Mouse (Mus musculus) lung, postnatal 0 days (tissue): Measurements from ENCODE around the gene Pdzrn4. TPM values are rescaled to one million over a fixed set of nuclear protein-coding genes. Genes with fewer than 3 reads are reported as not detected.

ENCODE experiments used
- ATAC-seq: fragments of 200-750 bp; cut with Nextera tagmentation; 2 replicates; pipeline ENCODE4 v1.8.0; 2017; ENCODE audit warnings: moderate library complexity
- DNase-seq: peaks from one replicate; pipeline ENCODE4 v3.0.0-alpha.2; 2016; ENCODE audit warnings: low spot score
- H3K27ac ChIP-seq: fragments of 300-500 bp; sonication (generic); 2 replicates; pipeline ENCODE4 v1.5.1; 2014; ENCODE audit warnings: antibody characterized with exemption, mild to moderate bottlenecking, low read length, mixed read lengths
- H3K27me3 ChIP-seq: fragments of 300-500 bp; sonication (generic); replicated peaks from 2 replicates; pipeline ENCODE4 v1.6.1; 2014; ENCODE audit warnings: low read length, mixed read lengths; ENCODE audit not compliant: insufficient read depth
- H3K36me3 ChIP-seq: fragments of 300-500 bp; sonication (generic); 2 replicates; pipeline ENCODE4 v1.6.1; 2014; ENCODE audit warnings: low read length, mixed read lengths; ENCODE audit not compliant: insufficient read depth
- H3K4me1 ChIP-seq: fragments of 300-500 bp; sonication (generic); 2 replicates; pipeline ENCODE4 v1.6.1; 2014; ENCODE audit warnings: antibody characterized with exemption, low read depth, low read length, mixed read lengths; ENCODE audit not compliant: insufficient read depth
- H3K4me2 ChIP-seq: fragments of 300-500 bp; sonication (generic); replicated peaks from 2 replicates; pipeline ENCODE4 v1.6.1; 2014; ENCODE audit warnings: low read depth, mild to moderate bottlenecking, low read length, moderate library complexity, mixed read lengths
- H3K4me3 ChIP-seq: fragments of 300-500 bp; sonication (generic); 2 replicates; pipeline ENCODE4 v1.5.1; 2014; ENCODE audit warnings: low read depth, low read length
- H3K9ac ChIP-seq: fragments of 300-500 bp; sonication (generic); replicated peaks from 2 replicates; pipeline ENCODE4 v1.6.1; 2014; ENCODE audit warnings: low read depth, mild to moderate bottlenecking
- H3K9me3 ChIP-seq: fragments of 300-500 bp; sonication (generic); 2 replicates; pipeline ENCODE4 v1.6.1; 2016; ENCODE audit warnings: low read length, mixed read lengths
- CTCF ChIP-seq: IDR thresholded peaks from 2 replicates; pipeline ENCODE4 v1.5.1; 2016; ENCODE audit warnings: antibody characterized with exemption, mild to moderate bottlenecking
- EP300 ChIP-seq: IDR thresholded peaks from 2 replicates; pipeline ENCODE4 v1.6.1; 2016; ENCODE audit warnings: antibody characterized with exemption, mild to moderate bottlenecking, control low read depth
- WGBS: fragments of 180-500 bp; shearing (Covaris S2); extraction: QIAGEN DNeasy Blood & Tissue Kit; methylation state at CpG from one replicate; pipeline ENCODE4 v1.1.7; 2014; 5-methylcytosine and 5-hydroxymethylcytosine counted together
- polyA plus RNA-seq: library from polyadenylated mRNA; unstranded; fragments of >200 nt; fragmentation: Nextera tagmentation; extraction: Ambion mirVana; gene quantifications from 2 replicates; pipeline ENCODE4 v1.2.1, GENCODE M21; 2015

Pdzrn4 gene
- polyA plus RNA-seq, 1 experiment from 2014 or later: 0.60 TPM

DNA sequence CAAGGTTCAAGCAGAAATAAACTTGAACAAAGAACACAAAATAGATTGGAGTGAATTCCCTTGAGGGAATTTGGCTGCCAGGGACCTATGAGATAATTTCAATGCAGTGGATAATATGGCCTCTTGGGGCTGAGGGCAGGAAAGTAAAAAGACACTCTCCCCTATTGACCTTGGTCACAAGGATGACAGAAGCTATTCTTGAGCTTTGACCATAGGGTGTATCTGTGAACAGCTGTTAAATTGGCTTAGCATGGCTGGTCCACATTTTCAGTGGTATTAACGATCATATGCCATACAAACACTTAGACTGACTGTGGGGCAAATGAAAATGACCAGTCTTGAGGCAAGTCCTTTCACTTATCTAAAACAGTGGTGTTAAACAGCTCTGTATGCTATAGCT lies 215.7 kb downstream of the Pdzrn4 start:
- H3K4me1 ChIP-seq: no peaks in the 10 kb centered on the region
- no peak overlapping the region for H3K9ac ChIP-seq
- H3K27me3 ChIP-seq: no peaks in the 10 kb centered on the region
- H3K36me3 ChIP-seq: no peaks in the 10 kb centered on the region
- 77% methylated on average over 1 of the region's 1 CpGs for WGBS
- H3K27ac ChIP-seq: no peak overlapping the region
- DNase-seq (no peak), ATAC-seq (no peak)
- H3K9me3 ChIP-seq: no peaks in the 10 kb centered on the region
- no peak overlapping the region for H3K4me2 ChIP-seq
- TF ChIP-seq CTCF: no peak
- TF ChIP-seq EP300: no peak
- H3K4me3 ChIP-seq: no peak overlapping the region

- Histone ChIP-seq H3K4me2 (no peak overlapping the region), H3K36me3 (no peaks in the 10 kb centered on the region), H3K4me3 (no peak overlapping the region), H3K27me3 (no peaks in the 10 kb centered on the region), H3K27ac (no peak overlapping the region), H3K9me3 (no peaks in the 10 kb centered on the region), H3K4me1 (no peaks in the 10 kb centered on the region), H3K9ac (no peak overlapping the region)
- DNase-seq (no peak), ATAC-seq (no peak)
- 90% methylated on average over 3 of the region's 3 CpGs for WGBS
- TF ChIP-seq CTCF (no peak), EP300 (no peak)
These were observed 216.5 kb downstream of the Pdzrn4 start for GRCm38 (mm10) chr15:92613228-92613627.

GRCm38 (mm10) chr15:92621731-92622234 lies 225.1 kb downstream of the Pdzrn4 start:
- H3K27ac ChIP-seq: no peak overlapping the region
- no peak for ATAC-seq

GRCm38 (mm10) chr15:92622323-92622722 lies 225.6 kb downstream of the Pdzrn4 start:
- no peaks in the 10 kb centered on the region for H3K4me1 ChIP-seq
- H3K36me3 ChIP-seq: no peaks in the 10 kb centered on the region
- H3K4me2 ChIP-seq: no peak overlapping the region
- DNase-seq: no peak
- no peaks in the 10 kb centered on the region for H3K27me3 ChIP-seq
- H3K27ac ChIP-seq: no peak overlapping the region
- no peak overlapping the region for H3K9ac ChIP-seq
- ATAC-seq: no peak
- 49% methylated on average over 5 of the region's 5 CpGs for WGBS
- H3K4me3 ChIP-seq: no peak overlapping the region
- no peaks in the 10 kb centered on the region for H3K9me3 ChIP-seq
- TF ChIP-seq CTCF: no peak
- no peak for TF ChIP-seq EP300

More at GRCm38 (mm10) chr15:92621731-92622234, 225.1 kb downstream of the Pdzrn4 start:
- TF ChIP-seq CTCF (no peak), EP300 (no peak)
- Histone ChIP-seq H3K4me1 (no peaks in the 10 kb centered on the region), H3K4me3 (no peak overlapping the region), H3K27me3 (no peaks in the 10 kb centered on the region), H3K4me2 (no peak overlapping the region), H3K9me3 (no peaks in the 10 kb centered on the region), H3K9ac (no peak overlapping the region), H3K36me3 (no peaks in the 10 kb centered on the region)
- peak; percentile 24 for DNase-seq
- WGBS: 58% methylated on average over 9 of the region's 9 CpGs

DNA sequence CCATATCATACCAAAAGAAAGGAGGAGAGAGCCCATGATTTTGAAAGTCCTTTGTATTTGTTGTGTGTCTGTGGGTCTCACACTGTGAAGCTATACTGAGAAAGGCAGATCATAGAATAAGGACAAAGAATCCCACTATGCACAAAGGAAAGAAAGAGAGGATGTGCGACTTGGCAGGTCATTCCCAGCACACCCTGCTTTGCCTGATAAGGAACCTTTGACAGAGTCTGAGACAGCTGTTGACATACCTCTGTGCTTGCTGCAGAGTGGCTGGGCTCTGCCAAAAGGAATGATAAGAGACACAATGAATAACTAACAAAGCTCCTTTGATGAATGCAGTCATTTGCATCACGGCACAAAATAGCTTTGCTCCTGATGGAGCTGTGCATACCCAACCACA lies 232.5 kb downstream of the Pdzrn4 start:
- DNase-seq (no peak), ATAC-seq (no peak)
- Histone ChIP-seq H3K4me3 (no peak overlapping the region), H3K9ac (no peak overlapping the region), H3K4me1 (no peaks in the 10 kb centered on the region), H3K27ac (no peak overlapping the region), H3K4me2 (no peak overlapping the region), H3K27me3 (no peaks in the 10 kb centered on the region), H3K9me3 (no peaks in the 10 kb centered on the region), H3K36me3 (no peaks in the 10 kb centered on the region)
- TF ChIP-seq EP300 (no peak), CTCF (no peak)
- WGBS: 6% methylated on average over 2 of the region's 2 CpGs

DNA sequence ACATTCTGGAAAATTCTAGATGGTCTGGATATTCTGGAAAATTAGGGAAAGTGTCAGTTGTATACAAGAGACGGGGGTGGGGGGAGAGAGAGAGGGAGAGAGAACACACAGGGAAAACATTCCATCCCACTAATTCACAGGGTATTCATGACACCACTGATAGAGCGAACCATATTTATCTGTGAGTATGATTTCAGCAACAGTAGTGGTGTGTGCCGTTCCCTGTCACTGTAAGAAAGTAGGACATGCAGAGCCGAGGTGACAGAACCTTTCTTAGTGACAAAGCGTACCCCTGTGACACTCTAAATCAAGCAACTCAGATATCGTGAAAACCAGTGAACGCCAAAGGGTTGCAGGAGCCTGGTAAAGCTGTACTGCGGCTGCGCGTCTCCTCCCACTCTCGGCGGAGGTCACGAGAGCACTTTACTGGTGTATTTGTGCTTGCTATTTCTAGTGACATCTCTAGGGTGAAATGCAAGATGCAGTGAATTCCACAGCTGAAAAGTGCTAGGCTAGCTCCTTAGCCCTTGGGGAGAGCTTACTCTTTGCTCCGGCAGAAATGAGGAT lies 237.4 kb downstream of the Pdzrn4 start:
- Histone ChIP-seq H3K36me3 (no peaks in the 10 kb centered on the region), H3K4me3 (no peak overlapping the region), H3K27ac (no peak overlapping the region), H3K4me2 (no peak overlapping the region), H3K4me1 (no peaks in the 10 kb centered on the region), H3K9ac (no peak overlapping the region), H3K27me3 (no peaks in the 10 kb centered on the region), H3K9me3 (no peaks in the 10 kb centered on the region)
- WGBS: 70% methylated on average over 14 of the region's 14 CpGs
- ATAC-seq (no peak), DNase-seq (no peak)
- no peak for TF ChIP-seq CTCF
- TF ChIP-seq EP300: no peak
